Mouse (Mus musculus) adrenal gland, postnatal 14 days (tissue): Measurements from ENCODE around the gene Gm15517. TPM values are rescaled to one million over a fixed set of nuclear protein-coding genes. Genes with fewer than 3 reads are reported as not detected.

Experiments used
- DNase-seq: peaks from one replicate; pipeline ENCODE4 v3.0.0; 2021; ENCODE audit warnings: mixed read lengths
- total RNA-seq: library from RNA; stranded (reverse); gene quantifications from 2 replicates; pipeline ENCODE4 v1.2.3, GENCODE M21; 2021

The Gm15517 gene
- total RNA-seq, 1 experiment from 2014 or later, result not detected

DNA sequence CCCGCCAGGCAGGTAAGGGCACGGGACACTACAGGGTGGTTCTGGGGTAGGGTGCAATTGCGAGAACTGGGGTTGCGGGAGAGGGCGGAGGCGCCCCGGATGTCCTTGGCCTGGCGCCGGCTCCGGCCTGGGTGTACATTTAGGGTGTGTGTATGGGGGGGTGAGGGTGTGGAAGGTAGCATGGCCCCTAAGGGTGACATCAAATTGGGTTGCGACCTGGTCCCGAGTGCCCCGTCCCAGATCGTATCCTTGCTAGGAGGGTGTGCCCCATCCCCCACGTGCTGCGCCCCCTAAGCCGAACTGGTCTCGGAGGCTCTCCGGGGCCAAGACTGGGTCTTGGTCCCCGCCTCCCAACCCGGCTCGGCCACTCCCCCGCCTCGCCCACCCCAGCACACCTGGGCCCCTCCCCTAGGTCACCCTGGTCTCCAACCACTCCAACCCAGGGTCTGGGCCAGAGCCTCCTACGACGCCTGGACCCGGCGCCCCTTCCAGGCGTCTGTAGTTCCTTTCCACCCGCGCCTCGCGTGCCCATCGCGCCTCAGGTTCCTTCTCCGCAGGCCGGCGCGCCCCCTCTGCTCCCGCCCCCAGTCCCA, 49.1 kb downstream of the Gm15517 start:
- DNase-seq, result peak; percentile 19

DNA sequence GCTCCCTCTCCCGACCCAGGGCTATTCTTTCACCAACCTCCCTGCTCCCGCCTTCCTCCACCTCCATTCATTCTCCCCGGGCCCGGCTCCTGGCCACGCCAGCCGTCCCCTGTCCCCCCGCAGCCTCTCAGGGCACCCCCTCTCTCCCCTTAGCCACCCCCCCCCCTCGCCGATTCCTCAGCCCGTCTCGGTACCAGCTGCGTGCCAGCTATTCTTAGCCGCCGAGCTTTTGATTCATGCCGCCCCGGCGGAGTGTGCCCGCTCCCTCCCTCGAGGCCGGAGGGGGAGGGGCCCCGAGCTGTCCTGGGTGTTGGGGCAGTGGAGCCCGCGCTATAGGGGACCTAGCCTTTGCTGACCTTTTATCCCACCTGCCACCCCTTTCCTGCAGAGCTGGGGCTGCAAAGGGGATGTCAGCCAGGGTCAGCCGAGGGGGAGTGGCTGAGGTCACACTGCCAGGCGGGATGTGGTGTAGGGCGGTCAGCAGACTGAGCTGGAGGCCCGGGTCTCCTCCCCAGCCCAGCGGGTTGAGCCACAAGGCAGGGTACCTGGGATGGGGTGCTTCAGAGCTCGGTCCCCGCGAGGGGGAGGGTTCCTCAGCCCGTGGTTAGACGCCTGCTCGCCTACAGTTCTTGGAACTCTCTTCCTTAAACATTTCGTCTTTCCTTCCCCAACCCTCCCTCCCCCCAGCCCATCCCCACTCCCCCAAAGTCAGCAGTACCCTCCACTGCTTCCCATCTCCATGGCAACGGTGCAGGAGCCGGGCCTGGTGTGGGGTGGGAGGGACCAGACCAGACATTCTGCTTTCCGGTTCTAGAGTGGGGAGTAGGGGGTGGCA, 49.8 kb downstream of the Gm15517 start:
- peak; percentile 74 for DNase-seq

Other genes starting within 250 kb of the Gm15517 start
- not detected in 2 replicates for gene Klk1b26, start 249.3 kb upstream of the Gm15517 start, total RNA-seq
- not detected in 2 replicates for gene Klk1b27, start 209.2 kb upstream of the Gm15517 start, total RNA-seq
- not detected in 2 replicates for gene Klk1b21, start 159.1 kb upstream of the Gm15517 start, total RNA-seq
- not detected in 2 replicates for gene Klk1b22, start 148.8 kb upstream of the Gm15517 start, total RNA-seq
- not detected in 2 replicates for gene Klk1b16, start 124.7 kb upstream of the Gm15517 start, total RNA-seq
- gene Klk1b24, start 73.2 kb upstream of the Gm15517 start, total RNA-seq, result not detected in 2 replicates
- not detected in 2 replicates for gene Klk1b3, start 63.3 kb upstream of the Gm15517 start, total RNA-seq
- not detected in 2 replicates for gene Klk1b4, start 54.0 kb upstream of the Gm15517 start, total RNA-seq
- gene Klk1b5, start 45.5 kb upstream of the Gm15517 start, total RNA-seq, result not detected in 2 replicates
- gene Klk1, start 36.1 kb upstream of the Gm15517 start, total RNA-seq, result 0.37 and 1.6 TPM in 2 replicates
- gene Gm36864, start 25.3 kb upstream of the Gm15517 start, total RNA-seq, result not detected in 2 replicates
- 0.70 and 0.90 TPM in 2 replicates for gene 1700028J19Rik, start 14.8 kb upstream of the Gm15517 start, total RNA-seq
- 95.5 and 102 TPM in 2 replicates for gene 2410002F23Rik, start 14.7 kb upstream of the Gm15517 start, total RNA-seq
- gene Acp4, start 4.1 kb upstream of the Gm15517 start, total RNA-seq, result not detected in 2 replicates
- 3.4 and 3.6 TPM in 2 replicates for gene Clec11a, start 45.5 kb downstream of the Gm15517 start, total RNA-seq
- 7.6 and 8.0 TPM in 2 replicates for gene Shank1, start 48.8 kb downstream of the Gm15517 start, total RNA-seq
- 2.6 and 3.9 TPM in 2 replicates for gene Syt3, start 122.7 kb downstream of the Gm15517 start, total RNA-seq
- gene 1700008O03Rik, start 124.4 kb downstream of the Gm15517 start, total RNA-seq, result 0.59 and 0.71 TPM in 2 replicates
- gene Lrrc4b, start 167.6 kb downstream of the Gm15517 start, total RNA-seq, result 6.1 and 7.7 TPM in 2 replicates
- 0.75 and 13.0 TPM in 2 replicates for gene Aspdh, start 203.9 kb downstream of the Gm15517 start, total RNA-seq
- 45.9 and 51.2 TPM in 2 replicates for gene Josd2, start 206.5 kb downstream of the Gm15517 start, total RNA-seq
- 81.5 and 85.9 TPM in 2 replicates for gene Emc10, start 235.1 kb downstream of the Gm15517 start, total RNA-seq
- 7.8 and 10.9 TPM in 2 replicates for gene Fam71e1, start 235.1 kb downstream of the Gm15517 start, total RNA-seq